Mouse (Mus musculus): Measurements from ENCODE around the gene Kifap3. TPM values are rescaled to one million over a fixed set of nuclear protein-coding genes. Genes with fewer than 3 reads are reported as not detected.

Gene Kifap3
- polyA plus RNA-seq, 1 experiment from 2014 or later, result 68.1 TPM

DNA sequence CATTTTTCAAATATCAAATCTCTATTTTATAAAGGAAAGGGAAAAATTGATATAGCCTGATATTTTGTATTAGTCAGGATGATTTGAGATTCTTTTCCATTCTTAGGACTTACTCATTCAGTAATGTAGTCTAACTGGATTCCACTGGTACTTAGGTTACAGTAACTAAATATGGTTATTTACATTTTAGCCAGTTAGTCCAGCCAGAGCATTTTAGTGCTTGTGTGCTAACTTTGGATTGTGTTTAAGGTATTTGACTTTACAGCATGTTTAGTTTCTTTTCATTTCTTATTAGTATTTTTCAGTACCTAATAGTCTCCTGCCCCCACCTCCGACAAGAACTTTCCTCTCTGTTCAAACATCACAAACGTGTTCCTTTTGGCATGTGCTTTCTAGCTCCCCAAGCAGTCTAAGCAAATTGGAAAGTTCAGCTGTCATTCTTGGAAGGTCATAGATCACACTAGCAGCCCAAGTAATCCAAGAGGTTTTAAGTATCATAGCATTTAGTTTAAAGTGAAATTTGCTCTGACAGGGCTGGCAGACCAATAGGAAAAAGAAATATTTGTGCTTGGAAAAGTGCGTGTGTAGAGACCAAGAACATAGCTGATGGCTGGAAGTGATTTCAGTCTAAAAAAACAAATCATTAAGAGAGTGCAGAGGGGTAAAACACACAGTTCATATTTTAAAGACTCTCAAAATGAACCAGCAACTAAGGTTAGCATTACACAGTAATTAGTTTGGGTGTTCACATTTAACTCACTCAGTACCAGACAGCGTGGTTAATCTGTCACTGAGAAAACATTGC, 127.8 kb downstream of the Kifap3 start:
- no peak for ATAC-seq (ENCODE audit: insufficient read depth, low FRiP score, low TSS enrichment)
- no peak for DNase-seq (ENCODE audit: low spot score)
- H3K9ac ChIP-seq (ENCODE audit: low read length), result no peak overlapping the region
- H3K4me2 ChIP-seq (ENCODE audit: low read depth), result no peak overlapping the region
- H3K36me3 ChIP-seq (ENCODE audit: control insufficient read depth, insufficient read depth, low read length), result no peaks in the 10 kb centered on the region
- WGBS, result 61% methylated on average over 4 of the region's 4 CpGs
- no peaks in the 10 kb centered on the region for H3K9me3 ChIP-seq (ENCODE audit: control insufficient read depth, low read length)
- H3K27ac ChIP-seq (ENCODE audit: low read depth, low read length), result no peak overlapping the region
- no peaks in the 10 kb centered on the region for H3K4me1 ChIP-seq (ENCODE audit: control insufficient read depth, insufficient read depth, low read length)
- H3K27me3 ChIP-seq (ENCODE audit: control insufficient read depth, insufficient read depth, low read length), result no peaks in the 10 kb centered on the region
- no peak overlapping the region for H3K4me3 ChIP-seq (ENCODE audit: low read depth, low read length)

DNA sequence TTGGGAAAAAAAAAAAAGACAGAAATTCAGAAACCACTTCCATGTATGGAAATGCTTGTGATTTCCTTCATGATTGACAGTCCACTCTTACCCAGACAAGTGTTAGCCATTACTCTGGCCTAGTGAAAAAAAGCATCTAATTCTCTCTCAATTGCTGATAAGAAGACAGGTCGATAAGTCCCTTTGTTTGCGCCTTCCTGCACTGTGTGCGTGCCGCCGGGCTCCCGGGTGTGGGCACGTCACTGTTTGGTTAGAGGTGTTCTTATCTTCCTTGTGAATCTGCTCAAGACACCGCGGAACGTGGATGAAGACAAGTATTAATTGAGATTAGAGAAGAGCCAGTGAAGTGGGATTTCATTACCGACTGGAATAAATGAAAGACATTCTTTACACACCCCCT, 129.0 kb downstream of the Kifap3 start:
- no peak overlapping the region for H3K4me2 ChIP-seq (ENCODE audit: low read depth)
- ATAC-seq (ENCODE audit: insufficient read depth, low FRiP score, low TSS enrichment) (no peak), DNase-seq (ENCODE audit: low spot score) (no peak)
- H3K9ac ChIP-seq (ENCODE audit: low read length), result no peak overlapping the region
- no peaks in the 10 kb centered on the region for H3K27me3 ChIP-seq (ENCODE audit: control insufficient read depth, insufficient read depth, low read length)
- H3K4me1 ChIP-seq (ENCODE audit: control insufficient read depth, insufficient read depth, low read length), result no peaks in the 10 kb centered on the region
- H3K9me3 ChIP-seq (ENCODE audit: control insufficient read depth, low read length), result no peaks in the 10 kb centered on the region
- no peak overlapping the region for H3K4me3 ChIP-seq (ENCODE audit: low read depth, low read length)
- no peaks in the 10 kb centered on the region for H3K36me3 ChIP-seq (ENCODE audit: control insufficient read depth, insufficient read depth, low read length)
- H3K27ac ChIP-seq (ENCODE audit: low read depth, low read length), result no peak overlapping the region
- 88% methylated on average over 11 of the region's 11 CpGs for WGBS

DNA sequence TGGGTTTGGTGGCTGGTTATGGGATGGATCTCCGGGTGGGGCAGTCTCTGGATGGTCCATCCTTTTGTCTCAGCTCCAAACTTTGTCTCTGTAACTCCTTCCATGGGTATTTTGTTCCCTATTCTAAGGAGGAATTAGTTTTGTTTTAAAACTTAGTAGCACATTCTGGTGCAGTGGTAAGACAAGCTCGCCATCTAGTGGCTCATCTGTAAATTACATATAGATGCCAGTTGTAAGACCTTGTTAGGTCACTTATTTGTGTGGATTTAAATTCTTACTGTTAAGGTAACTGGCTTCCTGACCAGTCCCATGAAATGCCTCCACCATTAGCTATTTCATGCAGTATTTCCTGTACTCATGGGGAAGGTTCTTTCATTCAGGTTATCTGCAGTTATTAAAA, 131.0 kb downstream of the Kifap3 start:
- ATAC-seq (ENCODE audit: insufficient read depth, low FRiP score, low TSS enrichment) (no peak), DNase-seq (ENCODE audit: low spot score) (peak; percentile 32)
- Histone ChIP-seq H3K27me3 (ENCODE audit: control insufficient read depth, insufficient read depth, low read length) (no peaks in the 10 kb centered on the region), H3K9me3 (ENCODE audit: control insufficient read depth, low read length) (no peaks in the 10 kb centered on the region), H3K4me2 (ENCODE audit: low read depth) (no peak overlapping the region), H3K27ac (ENCODE audit: low read depth, low read length) (no peak overlapping the region), H3K4me3 (ENCODE audit: low read depth, low read length) (no peak overlapping the region), H3K9ac (ENCODE audit: low read length) (no peak overlapping the region), H3K36me3 (ENCODE audit: control insufficient read depth, insufficient read depth, low read length) (no peaks in the 10 kb centered on the region), H3K4me1 (ENCODE audit: control insufficient read depth, insufficient read depth, low read length) (no peaks in the 10 kb centered on the region)
- WGBS, result 13% methylated on average over 2 of the region's 2 CpGs

DNA sequence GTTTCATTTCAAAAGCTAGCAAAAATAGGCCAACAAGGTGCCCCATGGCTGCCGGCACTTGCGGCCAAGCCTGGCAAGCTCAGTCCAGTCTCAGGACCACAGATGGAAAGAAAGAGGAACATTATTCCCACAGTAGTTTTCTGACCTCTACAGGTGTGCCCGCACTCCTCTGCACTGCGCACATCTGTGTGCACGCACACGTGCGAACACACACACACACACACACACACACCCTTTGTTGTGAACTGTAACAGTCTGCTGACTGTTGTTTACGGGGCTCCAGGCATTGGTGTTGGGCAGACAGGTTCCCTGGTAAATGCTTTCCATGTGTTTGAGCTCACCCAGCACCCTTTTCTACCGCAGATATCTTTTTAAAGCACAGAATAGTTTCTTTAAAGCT, 131.4 kb downstream of the Kifap3 start:
- Histone ChIP-seq H3K4me1 (ENCODE audit: control insufficient read depth, insufficient read depth, low read length) (no peaks in the 10 kb centered on the region), H3K9me3 (ENCODE audit: control insufficient read depth, low read length) (no peaks in the 10 kb centered on the region), H3K36me3 (ENCODE audit: control insufficient read depth, insufficient read depth, low read length) (no peaks in the 10 kb centered on the region), H3K27ac (ENCODE audit: low read depth, low read length) (no peak overlapping the region), H3K9ac (ENCODE audit: low read length) (no peak overlapping the region), H3K27me3 (ENCODE audit: control insufficient read depth, insufficient read depth, low read length) (no peaks in the 10 kb centered on the region), H3K4me2 (ENCODE audit: low read depth) (no peak overlapping the region), H3K4me3 (ENCODE audit: low read depth, low read length) (no peak overlapping the region)
- WGBS, result 89% methylated on average over 9 of the region's 9 CpGs
- DNase-seq (ENCODE audit: low spot score), result no peak
- no peak for ATAC-seq (ENCODE audit: insufficient read depth, low FRiP score, low TSS enrichment)

DNA sequence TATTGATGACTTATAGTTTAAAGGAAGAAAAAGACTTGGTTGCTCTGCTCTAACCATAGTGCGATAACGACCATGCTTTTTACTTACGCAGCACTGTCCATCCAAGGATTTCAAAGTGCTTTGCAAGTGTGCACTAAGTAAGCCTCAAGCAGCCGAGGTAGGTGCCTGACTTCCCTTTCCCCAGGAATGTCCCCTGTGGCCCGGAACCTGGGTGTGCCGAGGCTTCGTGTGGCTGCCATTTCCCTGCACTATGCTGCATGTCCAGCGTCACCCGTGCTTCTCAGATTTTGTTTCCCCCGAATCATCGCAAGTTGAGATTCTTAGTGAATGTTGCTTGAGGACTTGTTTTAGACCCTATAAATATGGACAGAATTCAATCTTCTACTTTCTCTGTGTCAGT, 132.6 kb downstream of the Kifap3 start:
- Histone ChIP-seq H3K9me3 (ENCODE audit: control insufficient read depth, low read length) (no peaks in the 10 kb centered on the region), H3K27ac (ENCODE audit: low read depth, low read length) (no peak overlapping the region), H3K9ac (ENCODE audit: low read length) (no peak overlapping the region), H3K4me3 (ENCODE audit: low read depth, low read length) (no peak overlapping the region), H3K4me2 (ENCODE audit: low read depth) (no peak overlapping the region), H3K4me1 (ENCODE audit: control insufficient read depth, insufficient read depth, low read length) (no peaks in the 10 kb centered on the region), H3K36me3 (ENCODE audit: control insufficient read depth, insufficient read depth, low read length) (no peaks in the 10 kb centered on the region), H3K27me3 (ENCODE audit: control insufficient read depth, insufficient read depth, low read length) (no peaks in the 10 kb centered on the region)
- WGBS, result 93% methylated on average over 11 of the region's 11 CpGs
- DNase-seq (ENCODE audit: low spot score) (no peak), ATAC-seq (ENCODE audit: insufficient read depth, low FRiP score, low TSS enrichment) (no peak)

DNA sequence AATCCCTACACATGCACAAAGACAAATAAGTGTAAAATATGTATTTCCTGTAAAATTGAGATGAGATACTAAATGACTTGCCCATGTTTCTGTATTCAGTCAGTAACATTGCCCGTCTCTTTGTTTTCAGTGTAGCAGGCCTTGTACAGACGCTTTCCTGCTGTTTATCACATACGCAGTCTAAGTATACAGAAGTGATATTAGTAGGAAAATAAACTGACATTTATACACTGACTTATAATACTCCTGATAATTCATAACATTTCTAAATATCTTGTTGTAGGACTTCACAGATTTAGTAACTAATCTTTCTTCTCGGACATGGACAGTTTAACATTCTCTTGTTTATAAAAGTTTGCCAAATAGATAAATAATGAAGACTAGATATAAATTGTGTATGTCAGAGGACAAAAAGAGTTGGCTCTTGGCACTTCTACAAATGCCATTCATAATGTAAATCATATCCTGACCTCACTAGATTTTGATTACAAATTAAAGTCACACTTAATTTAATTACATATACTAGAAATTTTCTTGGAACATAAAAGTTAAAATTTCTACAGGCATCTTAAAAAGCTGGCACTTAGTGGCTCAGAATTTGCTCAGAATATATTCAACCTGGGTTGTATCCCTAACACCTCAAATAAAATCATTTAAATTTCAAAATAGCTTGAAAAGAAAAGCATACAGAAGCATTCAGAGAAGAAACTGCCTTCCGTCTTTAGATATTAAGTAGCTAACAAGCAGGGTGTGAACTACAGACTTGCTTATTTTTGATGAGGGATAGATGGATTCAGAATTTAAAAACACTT, 138.2 kb downstream of the Kifap3 start:
- WGBS, result 94% methylated on average over 5 of the region's 5 CpGs
- ATAC-seq (ENCODE audit: insufficient read depth, low FRiP score, low TSS enrichment) (no peak), DNase-seq (ENCODE audit: low spot score) (no peak)
- no peaks in the 10 kb centered on the region for H3K36me3 ChIP-seq (ENCODE audit: control insufficient read depth, insufficient read depth, low read length)
- no peak overlapping the region for H3K4me3 ChIP-seq (ENCODE audit: low read depth, low read length)
- H3K27ac ChIP-seq (ENCODE audit: low read depth, low read length), result no peak overlapping the region
- no peaks in the 10 kb centered on the region for H3K9me3 ChIP-seq (ENCODE audit: control insufficient read depth, low read length)
- no peaks in the 10 kb centered on the region for H3K27me3 ChIP-seq (ENCODE audit: control insufficient read depth, insufficient read depth, low read length)
- no peaks in the 10 kb centered on the region for H3K4me1 ChIP-seq (ENCODE audit: control insufficient read depth, insufficient read depth, low read length)
- no peak overlapping the region for H3K4me2 ChIP-seq (ENCODE audit: low read depth)
- H3K9ac ChIP-seq (ENCODE audit: low read length), result no peak overlapping the region

DNA sequence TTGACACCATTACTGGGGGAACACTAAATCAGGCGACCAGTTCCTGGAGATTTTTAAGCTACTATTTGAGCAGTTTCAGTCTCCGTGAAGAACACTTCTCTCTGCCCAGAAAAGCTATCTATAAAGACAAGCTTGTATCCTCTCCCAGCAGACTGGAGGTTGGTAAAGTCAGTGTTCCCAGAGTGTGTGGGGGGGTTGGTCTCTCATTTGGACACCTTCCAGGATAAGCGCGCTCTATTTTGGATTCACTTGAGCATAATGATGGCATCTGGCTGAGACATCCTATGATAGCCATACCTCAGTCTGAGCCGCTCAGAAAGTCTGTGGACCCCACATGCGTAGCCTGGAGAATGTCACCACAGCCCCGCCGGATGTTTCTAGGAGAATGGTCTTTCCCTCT, 144.7 kb downstream of the Kifap3 start:
- no peaks in the 10 kb centered on the region for H3K9me3 ChIP-seq (ENCODE audit: control insufficient read depth, low read length)
- no peak overlapping the region for H3K27ac ChIP-seq (ENCODE audit: low read depth, low read length)
- no peak for DNase-seq (ENCODE audit: low spot score)
- no peak overlapping the region for H3K9ac ChIP-seq (ENCODE audit: low read length)
- 93% methylated on average over 8 of the region's 8 CpGs for WGBS
- H3K4me2 ChIP-seq (ENCODE audit: low read depth), result no peak overlapping the region
- ATAC-seq (ENCODE audit: insufficient read depth, low FRiP score, low TSS enrichment), result no peak
- no peaks in the 10 kb centered on the region for H3K4me1 ChIP-seq (ENCODE audit: control insufficient read depth, insufficient read depth, low read length)
- H3K4me3 ChIP-seq (ENCODE audit: low read depth, low read length), result no peak overlapping the region
- no peaks in the 10 kb centered on the region for H3K27me3 ChIP-seq (ENCODE audit: control insufficient read depth, insufficient read depth, low read length)
- H3K36me3 ChIP-seq (ENCODE audit: control insufficient read depth, insufficient read depth, low read length), result no peaks in the 10 kb centered on the region

DNA sequence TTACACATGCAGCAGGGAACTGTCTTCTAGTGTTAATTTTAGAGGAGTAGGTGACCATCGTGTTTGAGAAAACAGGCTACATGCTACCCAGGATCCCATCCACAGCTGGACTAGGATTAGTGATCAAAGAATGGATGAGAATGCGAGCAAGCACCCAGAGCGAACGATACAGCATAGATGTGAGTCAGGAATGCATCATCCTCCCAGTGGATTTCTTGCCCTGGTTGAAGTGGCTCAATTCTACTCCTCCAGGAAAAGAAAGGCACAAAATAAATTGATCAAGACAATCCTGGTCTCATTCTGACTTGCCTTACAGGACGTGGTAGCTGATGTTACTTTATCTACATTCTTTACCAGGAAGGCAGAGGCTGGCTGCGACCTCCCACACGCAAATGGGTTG, 149.5 kb downstream of the Kifap3 start, which contains the start of gene Scyl3:
Gene Scyl3 (plus strand): TSS at position 255 of the 400 bp plus-strand sequence.
- peaks cover 7% of the 10 kb centered on the region for H3K4me1 ChIP-seq (ENCODE audit: control insufficient read depth, insufficient read depth, low read length)
- H3K27me3 ChIP-seq (ENCODE audit: control insufficient read depth, insufficient read depth, low read length), result no peaks in the 10 kb centered on the region
- no peaks in the 10 kb centered on the region for H3K9me3 ChIP-seq (ENCODE audit: control insufficient read depth, low read length)
- WGBS, result 74% methylated on average over 7 of the region's 7 CpGs
- H3K36me3 ChIP-seq (ENCODE audit: control insufficient read depth, insufficient read depth, low read length), result no peaks in the 10 kb centered on the region
- DNase-seq (ENCODE audit: low spot score) (no peak), ATAC-seq (ENCODE audit: insufficient read depth, low FRiP score, low TSS enrichment) (no peak)
- H3K4me2 ChIP-seq (ENCODE audit: low read depth), result peak within 1 kb of the TSS; percentile 79
- H3K4me3 ChIP-seq (ENCODE audit: low read depth, low read length), result peak within 1 kb of the TSS; percentile 97
- H3K9ac ChIP-seq (ENCODE audit: low read length), result peak within 1 kb of the TSS; percentile 93
- H3K27ac ChIP-seq (ENCODE audit: low read depth, low read length), result peak within 1 kb of the TSS; percentile 67

Measured in neural tube, embryonic 11.5 days (tissue).